In genomic region chr12:72237251-72237650, GRCm38 (mm10) we compare ENCODE assay signal across 10 mouse cellular contexts. TPM values are rescaled to one million over a fixed set of nuclear protein-coding genes. Genes with fewer than 3 reads are reported as not detected.
A peak's percentile ranks its signal among the peaks of the same experiment; 100 is the strongest.
DNase-seq lines count a peak whose midpoint lies in the region; ATAC-seq and TF ChIP-seq lines count a peak whose summit lies in the region.
"Had no signal": no experiment of that assay in that cellular context is flagged by ENCODE, and none has a peak within 500 bp of the region (broad histone marks: within the 10 kb centered on the region; RNA-seq: fewer than 3 reads in every experiment).

No protein-coding gene starts in this region.

- no peaks in the 10 kb centered on the region for H3K4me1 ChIP-seq in heart, embryonic 11.5 days (ENCODE audit: control insufficient read depth, insufficient read depth, low read length)
- no peaks in the 10 kb centered on the region for H3K4me1 ChIP-seq in lung, postnatal 0 days (ENCODE audit: insufficient read depth, low read depth, low read length)
- H3K4me1 ChIP-seq in limb, embryonic 10.5 days: no peaks in the 10 kb centered on the region
- H3K4me1 ChIP-seq in stomach, postnatal 0 days (replicated peaks; ENCODE audit: control insufficient read depth, insufficient read depth): no peaks in the 10 kb centered on the region

- no peak overlapping the region for H3K9ac ChIP-seq in heart, embryonic 11.5 days (ENCODE audit: low read depth, low read length)
- H3K9ac ChIP-seq in lung, postnatal 0 days (replicated peaks; ENCODE audit: low read depth): no peak overlapping the region
- H3K9ac ChIP-seq in stomach, postnatal 0 days (ENCODE audit: low read length): no peak overlapping the region
- H3K9ac ChIP-seq: liver, embryonic 14.5 days had no signal

- no peak overlapping the region for H3K27ac ChIP-seq in heart, embryonic 11.5 days (ENCODE audit: low read depth, low read length)
- H3K27ac ChIP-seq in lung, postnatal 0 days (ENCODE audit: low read length): no peak overlapping the region
- no peak overlapping the region for H3K27ac ChIP-seq in limb, embryonic 10.5 days
- no peak overlapping the region for H3K27ac ChIP-seq in stomach, postnatal 0 days (replicated peaks)
- H3K27ac ChIP-seq: liver, embryonic 14.5 days had no signal

- no peak for ATAC-seq in heart, embryonic 11.5 days (replicated peaks; ENCODE audit: insufficient number of reproducible peaks, low FRiP score, low TSS enrichment)
- no peak for ATAC-seq in lung, postnatal 0 days
- ATAC-seq in stomach, postnatal 0 days (ENCODE audit: low FRiP score, low TSS enrichment): no peak

- WGBS in heart, embryonic 11.5 days (ENCODE audit: insufficient replicate concordance): 39% methylated on average over 2 of the region's 2 CpGs
- WGBS in lung, postnatal 0 days: 50% methylated on average over 2 of the region's 2 CpGs
- WGBS in limb, embryonic 10.5 days: 82% methylated on average over 2 of the region's 2 CpGs
- WGBS in stomach, postnatal 0 days: 67% methylated on average over 2 of the region's 2 CpGs

- peaks cover 28% of the 10 kb centered on the region for H3K27me3 ChIP-seq in heart, embryonic 11.5 days (ENCODE audit: control insufficient read depth, insufficient read depth, low read length)
- H3K27me3 ChIP-seq in lung, postnatal 0 days (replicated peaks; ENCODE audit: insufficient read depth, low read length): no peaks in the 10 kb centered on the region
- peaks cover 48% of the 10 kb centered on the region for H3K27me3 ChIP-seq in limb, embryonic 10.5 days (ENCODE audit: low read depth, poor library complexity, severe bottlenecking)
- H3K27me3 ChIP-seq in stomach, postnatal 0 days (ENCODE audit: control insufficient read depth, insufficient read depth, low read length): no peaks in the 10 kb centered on the region

- TF ChIP-seq EP300 in lung, postnatal 0 days (IDR thresholded peaks at IDR 0.05): no peak
- TF ChIP-seq EP300 in stomach, postnatal 0 days (optimal IDR thresholded peaks at IDR 0.05): no peak

- H3K36me3 ChIP-seq in heart, embryonic 11.5 days (ENCODE audit: control insufficient read depth, insufficient read depth, low read length): no peaks in the 10 kb centered on the region
- no peaks in the 10 kb centered on the region for H3K36me3 ChIP-seq in lung, postnatal 0 days (ENCODE audit: insufficient read depth, low read length)
- no peaks in the 10 kb centered on the region for H3K36me3 ChIP-seq in limb, embryonic 10.5 days
- no peaks in the 10 kb centered on the region for H3K36me3 ChIP-seq in stomach, postnatal 0 days (ENCODE audit: control insufficient read depth, insufficient read depth, low read length)

- no peak for DNase-seq in heart, postnatal 4 days
- DNase-seq in lung, postnatal 0 days (ENCODE audit: low spot score): no peak
- no peak for DNase-seq in lung, postnatal 10 days
- no peak for DNase-seq in limb, embryonic 10.5 days (ENCODE audit: low spot score)
- no peak for DNase-seq in stomach, postnatal 0 days (ENCODE audit: low spot score)
- DNase-seq in layer of hippocampus, postnatal 10 days (ENCODE audit: low spot score in 2 of 2): no peak
- DNase-seq in cerebellum, adult 9-11 months: no peak

- H3K4me3 ChIP-seq in heart, embryonic 11.5 days (ENCODE audit: low read depth, low read length): no peak overlapping the region
- peak overlapping the region; percentile 39; the same call in 1 of the 2 replicates for H3K4me3 ChIP-seq in lung, postnatal 0 days (ENCODE audit: low read depth, low read length)
- peak overlapping the region; percentile 61; the same call in 1 of the 2 replicates for H3K4me3 ChIP-seq in limb, embryonic 10.5 days
- H3K4me3 ChIP-seq in stomach, postnatal 0 days (ENCODE audit: low read depth, low read length): no peak overlapping the region

- H3K4me2 ChIP-seq in heart, embryonic 11.5 days: peak overlapping the region; percentile 89; the same call in 1 of the 2 replicates
- H3K4me2 ChIP-seq in lung, postnatal 0 days (replicated peaks; ENCODE audit: low read depth, low read length): peak overlapping the region; percentile 83; the same call in 1 of the 2 replicates
- peak overlapping the region; percentile 88 for H3K4me2 ChIP-seq in stomach, postnatal 0 days (replicated peaks; ENCODE audit: low read depth)

- TF ChIP-seq CTCF in lung, postnatal 0 days (IDR thresholded peaks at IDR 0.05): no peak
- no peak for TF ChIP-seq CTCF in stomach, postnatal 0 days (IDR thresholded peaks at IDR 0.05; ENCODE audit: low read depth)

- H3K9me3 ChIP-seq in heart, embryonic 11.5 days (replicated peaks; ENCODE audit: control insufficient read depth, low read length): no peaks in the 10 kb centered on the region
- no peaks in the 10 kb centered on the region for H3K9me3 ChIP-seq in lung, postnatal 0 days (ENCODE audit: low read length)
- no peaks in the 10 kb centered on the region for H3K9me3 ChIP-seq in limb, embryonic 10.5 days (replicated peaks)
- no peaks in the 10 kb centered on the region for H3K9me3 ChIP-seq in stomach, postnatal 0 days (ENCODE audit: control insufficient read depth, low read length)

RNA-seq across cellular contexts. Expression of gene Ccdc175, which starts 52.4 kb away (rescaled TPM):
- not detected in 2 replicates for polyA plus RNA-seq in heart, embryonic 11.5 days (2014; fragmentation: Nextera tagmentation; extraction: Ambion mirVana)
- total RNA-seq in heart, postnatal 4 days (2021): not detected
- polyA plus RNA-seq in lung, postnatal 0 days (2015; fragmentation: Nextera tagmentation; extraction: Ambion mirVana): not detected in 2 replicates
- polyA plus RNA-seq in limb, embryonic 10.5 days (2016; fragmentation: Nextera tagmentation; extraction: Ambion mirVana): not detected in 2 replicates
- not detected in 2 replicates for polyA plus RNA-seq in stomach, postnatal 0 days (2015; fragmentation: Nextera tagmentation; extraction: Ambion mirVana)
- total RNA-seq in layer of hippocampus, postnatal 10 days (2021): not detected
- polyA plus RNA-seq: C2C12; liver, embryonic 14.5 days had no signal

Comparison
In these comparisons a context has a peak if more than half of its experiments do, and no peak if none do; other contexts are left out.
1. H3K4me3 ChIP-seq: peak in lung, postnatal 0 days (single experiment) and limb, embryonic 10.5 days (single experiment); none in heart, embryonic 11.5 days (single experiment) and stomach, postnatal 0 days (single experiment).
2. Peak in every context shown above with its lines, with median percentiles within 50 percentile points of each other: H3K4me2 ChIP-seq.